Mouse (Mus musculus) myocyte (in vitro differentiated cells): ENCODE data around the gene Scamp4. TPM values are rescaled to one million over a fixed set of nuclear protein-coding genes. Genes with fewer than 3 reads are reported as not detected.

ENCODE experiments used
- H3K27me3 ChIP-seq: one replicate; pipeline ENCODE4 v1.6.1; 2011; ENCODE audit not compliant: control insufficient read depth, insufficient read depth, insufficient read length
- H3K36me3 ChIP-seq: one replicate; pipeline ENCODE4 v1.6.1; 2011; ENCODE audit not compliant: control insufficient read depth, insufficient read depth
- H3K4me2 ChIP-seq: one replicate; pipeline ENCODE4 v1.6.1; 2011; ENCODE audit warnings: low read depth, control low read depth
- H3K4me3 ChIP-seq: one replicate; pipeline ENCODE4 v1.5.1; 2011; ENCODE audit warnings: mild to moderate bottlenecking, control low read depth, moderate library complexity
- H3K79me2 ChIP-seq: one replicate; pipeline ENCODE4 v1.6.1; 2011; ENCODE audit not compliant: control insufficient read depth, insufficient read depth
- H3ac ChIP-seq: one replicate; pipeline ENCODE4 v1.6.1; 2011; ENCODE audit not compliant: control insufficient read depth, insufficient read length
- CEBPB ChIP-seq: IDR thresholded peaks from 2 replicates; pipeline ENCODE4 v1.6.1; 2011; ENCODE audit warnings: mild to moderate bottlenecking, moderate library complexity; ENCODE audit not compliant: poor library complexity, insufficient read depth, severe bottlenecking
- E2F4 ChIP-seq: IDR thresholded peaks from one replicate; pipeline ENCODE4 v1.6.1; 2011; ENCODE audit warnings: mild to moderate bottlenecking, control low read depth, moderate library complexity; ENCODE audit not compliant: insufficient read depth
- MAX ChIP-seq: IDR thresholded peaks from one replicate; pipeline ENCODE4 v1.6.1; 2011; ENCODE audit warnings: low read depth, mild to moderate bottlenecking, control low read depth
- MYOD1 ChIP-seq, 3 experiments: IDR thresholded peaks; one replicate each; pipeline ENCODE4 v1.6.1; 2011; ENCODE audit warnings: control low read depth in 2 of 3, low read depth in 2 of 3, mild to moderate bottlenecking in 2 of 3, moderate library complexity in 1 of 3; ENCODE audit not compliant: insufficient read length in 2 of 3, control insufficient read depth in 1 of 3
- MYOG ChIP-seq, 3 experiments: IDR thresholded peaks; one replicate each; pipeline ENCODE4 v1.6.1; 2011; ENCODE audit warnings: control low read depth in 2 of 3, low read depth in 2 of 3, mild to moderate bottlenecking in 2 of 3; ENCODE audit not compliant: insufficient read length in 2 of 3, control insufficient read depth in 1 of 3, insufficient read depth in 1 of 3
- POLR2A ChIP-seq: IDR thresholded peaks from one replicate; pipeline ENCODE4 v1.6.1; 2011; ENCODE audit warnings: low read depth, mild to moderate bottlenecking, control low read depth, moderate library complexity; ENCODE audit not compliant: insufficient read length
- POLR2AphosphoS2 ChIP-seq: IDR thresholded peaks from one replicate; pipeline ENCODE4 v1.6.1; 2011; ENCODE audit warnings: low read depth, control low read depth; ENCODE audit not compliant: insufficient read length
- REST ChIP-seq: IDR thresholded peaks from one replicate; pipeline ENCODE4 v1.6.1; 2011; ENCODE audit warnings: mild to moderate bottlenecking, control low read depth, moderate library complexity; ENCODE audit not compliant: insufficient read depth, insufficient read length
- SRF ChIP-seq: IDR thresholded peaks from one replicate; pipeline ENCODE4 v1.6.1; 2011; ENCODE audit warnings: low read depth; ENCODE audit not compliant: control insufficient read depth, insufficient read length
- TCF12 ChIP-seq: IDR thresholded peaks from one replicate; pipeline ENCODE4 v1.6.1; 2011; ENCODE audit warnings: mild to moderate bottlenecking, control low read depth; ENCODE audit not compliant: poor library complexity, insufficient read depth, severe bottlenecking
- TCF3 ChIP-seq: IDR thresholded peaks from one replicate; pipeline ENCODE4 v1.6.1; 2011; ENCODE audit warnings: low read depth, control low read depth; ENCODE audit not compliant: insufficient read length
- USF1 ChIP-seq: IDR thresholded peaks from one replicate; pipeline ENCODE4 v1.6.1; 2011; ENCODE audit warnings: low read depth, mild to moderate bottlenecking, control low read depth, moderate library complexity
- polyA plus RNA-seq: library from polyadenylated mRNA; unstranded; fragments of >200 nt; fragmentation: generic; extraction: Trizol; gene quantifications from one replicate; pipeline ENCODE4 v1.2.1, GENCODE M21; 2012; ENCODE audit warnings: missing spikeins

Gene Scamp4
- polyA plus RNA-seq, 1 experiment, result 141 TPM

DNA sequence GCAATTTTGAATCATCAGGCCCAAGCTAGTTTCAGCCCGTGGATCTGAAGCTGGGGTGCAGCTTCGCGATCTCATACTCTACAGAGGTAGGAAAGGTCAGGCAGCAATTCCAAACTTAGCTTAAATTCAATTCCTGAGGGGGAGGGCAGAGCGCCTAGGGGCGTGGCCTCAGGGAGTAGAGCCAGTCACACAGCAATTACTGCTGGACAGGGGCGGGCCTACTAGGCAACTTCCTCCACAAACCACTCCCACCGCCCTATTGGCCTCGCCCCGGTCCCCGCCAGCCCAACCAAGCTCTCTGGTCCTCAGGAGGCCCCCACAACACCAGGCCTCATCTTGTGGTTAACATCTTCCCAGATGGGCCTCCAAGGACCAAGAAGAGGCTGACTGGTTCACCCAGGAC is 33.0 kb upstream of the Scamp4 start:
- no peak overlapping the region for H3K4me3 ChIP-seq
- H3K36me3 ChIP-seq, result peaks cover 5% of the 10 kb centered on the region
- no peak for TF ChIP-seq E2F4
- TF ChIP-seq USF1, result no peak
- TF ChIP-seq TCF3, result no peak
- H3ac ChIP-seq, result no peak overlapping the region
- H3K27me3 ChIP-seq, result no peaks in the 10 kb centered on the region
- H3K79me2 ChIP-seq, result peaks cover 41% of the 10 kb centered on the region
- peak overlapping the region; percentile 36 for H3K4me2 ChIP-seq

DNA sequence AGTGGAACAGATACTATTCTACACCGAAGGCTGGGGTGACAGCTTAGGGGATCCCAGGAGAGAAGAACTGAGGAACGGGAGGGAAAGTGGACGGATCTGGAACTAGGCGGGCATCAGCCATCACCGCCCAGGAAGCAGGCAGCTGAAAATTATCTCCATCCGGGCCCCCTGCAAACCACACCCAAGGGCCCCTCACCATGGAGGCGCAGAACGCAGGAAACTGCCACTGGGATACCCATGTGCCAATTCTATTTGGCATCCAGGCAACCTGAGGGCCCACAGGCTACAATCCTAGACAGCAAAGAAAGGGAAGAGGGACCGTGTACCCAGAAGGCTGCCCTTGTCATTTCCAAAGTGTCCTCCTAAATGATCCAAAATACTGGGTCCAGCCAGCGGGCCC is 32.3 kb upstream of the Scamp4 start:
- TF ChIP-seq MYOG (IDR thresholded peaks at IDR 0.05; ENCODE audit: control insufficient read depth in 1 of 3, insufficient read depth in 1 of 3, insufficient read length in 2 of 3, low read depth in 2 of 3) (no peak), REST (no peak), POLR2A (no peak)

DNA sequence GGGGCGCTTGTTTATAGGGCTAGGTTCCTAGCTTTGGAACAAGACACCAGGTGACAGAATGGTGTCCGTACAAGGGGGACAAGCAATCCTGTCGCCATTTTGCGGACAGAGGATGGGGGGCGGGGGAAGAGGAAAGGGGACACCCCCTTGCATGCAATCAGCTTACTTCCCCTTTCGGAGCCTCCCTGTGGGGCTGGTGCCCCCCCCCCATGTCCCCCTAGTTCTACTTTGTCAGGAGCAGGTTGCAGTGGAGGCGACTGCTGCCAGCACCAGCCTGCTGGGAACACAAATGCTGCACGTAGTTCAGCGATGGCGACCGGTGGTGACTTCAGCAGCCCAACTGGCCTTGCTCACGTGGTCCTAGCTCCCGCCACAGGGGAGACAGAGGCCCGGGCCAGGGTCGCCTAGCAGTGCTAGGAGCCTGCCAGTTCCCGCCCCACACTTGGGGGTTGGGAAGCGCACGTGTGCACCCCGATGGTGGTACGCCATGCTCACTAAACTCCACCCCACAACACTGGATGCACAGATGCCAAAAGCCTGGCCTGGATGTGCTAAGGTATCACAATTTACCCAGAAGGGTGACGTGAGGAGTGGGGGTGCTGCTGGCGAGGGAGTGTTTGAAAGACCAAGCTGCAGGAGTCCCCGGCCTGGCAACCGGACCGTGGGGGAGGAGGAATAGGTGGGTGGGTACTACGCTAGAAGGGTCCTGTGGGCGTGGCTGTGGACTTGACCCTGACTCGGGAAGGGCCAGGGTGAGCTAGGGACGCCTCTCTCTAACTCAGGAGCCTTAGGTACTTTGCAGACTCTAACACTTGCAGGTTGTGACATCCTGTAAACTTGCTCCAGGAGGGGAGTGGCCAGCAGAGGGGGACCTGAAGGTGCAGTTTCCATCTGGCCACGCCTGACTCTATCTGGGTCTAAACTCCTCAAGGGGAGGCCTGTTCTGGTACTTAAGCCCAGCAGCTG is 31.5 kb upstream of the Scamp4 start:
- Histone ChIP-seq H3ac (no peak overlapping the region), H3K27me3 (no peaks in the 10 kb centered on the region), H3K4me3 (no peak overlapping the region), H3K79me2 (peaks cover 56% of the 10 kb centered on the region), H3K4me2 (no peak overlapping the region), H3K36me3 (no peaks in the 10 kb centered on the region)
- TF ChIP-seq MYOG (IDR thresholded peaks at IDR 0.05; ENCODE audit: control insufficient read depth in 1 of 3, insufficient read depth in 1 of 3, insufficient read length in 2 of 3, low read depth in 2 of 3) (no peak), POLR2AphosphoS2 (no peak), POLR2A (no peak), MYOD1 (IDR thresholded peaks at IDR 0.05; ENCODE audit: control insufficient read depth in 1 of 3, insufficient read length in 2 of 3, low read depth in 2 of 3) (no peak), MAX (no peak), USF1 (no peak), SRF (no peak), TCF12 (no peak), E2F4 (no peak), CEBPB (no peak), REST (no peak), TCF3 (no peak)

More for the DNA sequence above, 32.3 kb upstream of the Scamp4 start:
- Histone ChIP-seq H3K79me2 (peaks cover 49% of the 10 kb centered on the region), H3K27me3 (no peaks in the 10 kb centered on the region), H3ac (no peak overlapping the region), H3K4me2 (no peak overlapping the region), H3K36me3 (peaks cover under 1% of the 10 kb centered on the region), H3K4me3 (no peak overlapping the region)

DNA sequence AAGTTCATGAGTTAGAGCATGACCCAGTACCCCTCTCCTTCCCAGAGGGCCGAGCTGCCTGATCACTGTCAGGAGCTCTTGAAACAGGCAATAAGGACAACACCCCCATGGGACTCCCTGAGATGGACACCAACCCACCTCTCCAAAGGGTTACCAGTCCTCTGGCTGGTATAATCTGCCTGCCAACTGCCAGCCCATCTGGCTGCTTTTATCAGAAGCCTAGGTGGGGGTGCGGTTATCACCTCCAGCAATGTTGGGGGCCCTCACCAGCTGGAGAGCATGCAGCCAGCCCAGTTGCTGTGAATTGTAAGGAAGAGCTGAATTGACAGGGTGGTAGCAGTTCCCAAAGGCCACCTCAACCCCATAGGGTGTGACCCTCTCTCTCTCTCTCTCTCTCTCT is 30.2 kb upstream of the Scamp4 start:
- Histone ChIP-seq H3K79me2 (peaks cover 62% of the 10 kb centered on the region), H3K4me3 (no peak overlapping the region), H3K36me3 (no peaks in the 10 kb centered on the region), H3K4me2 (no peak overlapping the region), H3K27me3 (no peaks in the 10 kb centered on the region), H3ac (no peak overlapping the region)
- TF ChIP-seq E2F4, result no peak
- TF ChIP-seq SRF, result no peak
- TF ChIP-seq MYOD1 (IDR thresholded peaks at IDR 0.05; ENCODE audit: control insufficient read depth in 1 of 3, insufficient read length in 2 of 3, low read depth in 2 of 3), result no peak
- TF ChIP-seq POLR2A, result no peak
- TF ChIP-seq USF1, result no peak
- TF ChIP-seq MYOG (IDR thresholded peaks at IDR 0.05; ENCODE audit: control insufficient read depth in 1 of 3, insufficient read depth in 1 of 3, insufficient read length in 2 of 3, low read depth in 2 of 3), result no peak
- no peak for TF ChIP-seq TCF12
- no peak for TF ChIP-seq MAX
- TF ChIP-seq TCF3, result no peak
- no peak for TF ChIP-seq REST
- no peak for TF ChIP-seq POLR2AphosphoS2
- TF ChIP-seq CEBPB, result no peak

GRCm38 (mm10) chr10:80573944-80574343 is 28.7 kb upstream of the Scamp4 start:
- no peak overlapping the region for H3ac ChIP-seq
- H3K36me3 ChIP-seq, result no peaks in the 10 kb centered on the region
- H3K79me2 ChIP-seq, result peaks cover 62% of the 10 kb centered on the region
- no peaks in the 10 kb centered on the region for H3K27me3 ChIP-seq
- TF ChIP-seq TCF3 (no peak), SRF (no peak), CEBPB (no peak), E2F4 (no peak), MYOG (IDR thresholded peaks at IDR 0.05; ENCODE audit: control insufficient read depth in 1 of 3, insufficient read depth in 1 of 3, insufficient read length in 2 of 3, low read depth in 2 of 3) (no peak)
- no peak overlapping the region for H3K4me2 ChIP-seq
- H3K4me3 ChIP-seq, result no peak overlapping the region
